Mouse (Mus musculus) spleen, postnatal 14 days (tissue): ENCODE data around the gene Itga3.

Experiments used
- DNase-seq, 2 experiments: peaks; one replicate each; pipeline ENCODE4 v3.0.0; 2021 to 2022; ENCODE audit warnings: low spot score in 2 of 2

The Itga3 gene

GRCm38 (mm10) chr11:95096608-95097373 lies 20.2 kb upstream of the Itga3 start:
- no peak for DNase-seq

GRCm38 (mm10) chr11:95095596-95095995 lies 19.0 kb upstream of the Itga3 start:
- no peak for DNase-seq

GRCm38 (mm10) chr11:95093077-95093476 lies 16.5 kb upstream of the Itga3 start:
- no peak for DNase-seq

- DNase-seq: no peak
Observed at GRCm38 (mm10) chr11:95088857-95089779, 12.5 kb upstream of the Itga3 start.

- no peak for DNase-seq
Observed at GRCm38 (mm10) chr11:95088286-95088685, 11.7 kb upstream of the Itga3 start.

- no peak for DNase-seq
Observed at GRCm38 (mm10) chr11:95087301-95088228, 11.0 kb upstream of the Itga3 start.

GRCm38 (mm10) chr11:95086229-95086628 lies 9.6 kb upstream of the Itga3 start:
- no peak for DNase-seq

GRCm38 (mm10) chr11:95085710-95086109 lies 9.1 kb upstream of the Itga3 start:
- DNase-seq: no peak

GRCm38 (mm10) chr11:95084811-95085382 lies 8.3 kb upstream of the Itga3 start:
- no peak for DNase-seq

- no peak for DNase-seq
Observed at GRCm38 (mm10) chr11:95084175-95084574, 7.6 kb upstream of the Itga3 start.

- DNase-seq: no peak
Observed at GRCm38 (mm10) chr11:95082896-95083295, 6.3 kb upstream of the Itga3 start.

GRCm38 (mm10) chr11:95080783-95081182 lies 4.2 kb upstream of the Itga3 start:
- no peak for DNase-seq

- no peak for DNase-seq
Observed at GRCm38 (mm10) chr11:95079256-95079875, 2.8 kb upstream of the Itga3 start.

GRCm38 (mm10) chr11:95077956-95078355 lies 1.4 kb upstream of the Itga3 start:
- no peak for DNase-seq

GRCm38 (mm10) chr11:95076041-95076535 lies 513 bp downstream of the Itga3 start:
- no peak for DNase-seq

- no peak for DNase-seq
Observed at GRCm38 (mm10) chr11:95075197-95076040, 1.2 kb downstream of the Itga3 start.

GRCm38 (mm10) chr11:95074694-95075093 lies 1.9 kb downstream of the Itga3 start:
- DNase-seq: no peak

GRCm38 (mm10) chr11:95073835-95074234 lies 2.8 kb downstream of the Itga3 start:
- DNase-seq: no peak

GRCm38 (mm10) chr11:95072804-95073203 lies 3.8 kb downstream of the Itga3 start:
- DNase-seq: no peak

GRCm38 (mm10) chr11:95072136-95072535 lies 4.5 kb downstream of the Itga3 start:
- no peak for DNase-seq
